Mouse (Mus musculus): Measurements from ENCODE around the gene Tesc.

- TF ChIP-seq POLR2A (IDR thresholded peaks at IDR 0.05; ENCODE audit: control insufficient read depth, low read depth, low read length) = no peak
- peak; percentile 26; the same call in 1 of the 2 replicates for TF ChIP-seq CTCF (IDR thresholded peaks at IDR 0.05; ENCODE audit: control insufficient read depth, insufficient read depth, insufficient replicate concordance, low read depth, low read length)
Observed at GRCm38 (mm10) chr5:118093321-118094035, 65.9 kb downstream of the Tesc start.

All from testis, adult 2 months (tissue).